8 mouse cellular contexts compared by ENCODE assay signal in the genomic region with DNA sequence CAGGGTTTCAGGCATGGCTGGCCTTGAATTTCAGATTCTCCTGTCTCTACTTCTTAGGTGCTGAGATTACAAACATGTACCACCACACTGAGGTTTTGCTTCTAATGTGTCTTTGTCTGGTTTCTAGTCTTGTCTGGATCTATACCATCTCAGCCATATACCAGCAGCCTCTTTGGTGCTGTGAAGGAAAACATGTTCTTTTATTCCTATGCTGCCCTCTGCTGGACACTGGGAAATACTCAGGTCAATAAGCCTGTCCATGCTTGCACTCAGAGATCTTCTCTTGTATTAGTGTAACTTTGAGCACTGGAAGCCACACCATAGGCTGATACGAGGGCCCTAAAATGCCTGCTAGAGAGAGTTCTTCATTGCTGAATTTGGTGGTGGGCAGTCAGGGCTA. TPM values are rescaled to one million over a fixed set of nuclear protein-coding genes. Genes with fewer than 3 reads are reported as not detected.
DNase-seq lines count a peak whose midpoint lies in the region; ATAC-seq and TF ChIP-seq lines count a peak whose summit lies in the region.
"Had no signal": no experiment of that assay in that cellular context is flagged by ENCODE, and none has a peak within 500 bp of the region (broad histone marks: within the 10 kb centered on the region; RNA-seq: fewer than 3 reads in every experiment).

No protein-coding gene starts in this region.

- intact Hi-C loops in heart, postnatal 14 days (cut with DNase I), result loop anchor here (5.0 to 10.0 kb wide), 2 partner anchors 83 to 254 kb away; no protein-coding TSS in a partner anchor
- intact Hi-C loops in left cerebral cortex, adult 2 months (cut with DNase I), result no loop called here

- H3K36me3 ChIP-seq in midbrain, embryonic 14.5 days (ENCODE audit: control insufficient read depth, insufficient read depth, low read length), result no peaks in the 10 kb centered on the region
- no peaks in the 10 kb centered on the region for H3K36me3 ChIP-seq in midbrain, embryonic 13.5 days
- H3K36me3 ChIP-seq: embryonic facial prominence, embryonic 13.5 days had no signal

- DNase-seq in midbrain, embryonic 14.5 days, result peak; percentile 69
- peak; percentile 35 to 83 for DNase-seq in adrenal gland, adult (ENCODE audit: inconsistent age in 2 of 2, low spot score in 1 of 2)
- peak; percentile 70 to 77 for DNase-seq in cerebellum, postnatal 10 days
- DNase-seq in heart, postnatal 14 days, result peak; percentile 34 to 62
- DNase-seq in left cerebral cortex, adult 2 months (ENCODE audit: extremely low spot score in 1 of 2, low spot score in 2 of 2), result peak; percentile 33 to 43
- DNase-seq in right cerebral cortex, adult 18-20 months, result peak; percentile 46

- H3K9ac ChIP-seq in midbrain, embryonic 14.5 days (replicated peaks; ENCODE audit: low read length), result no peak overlapping the region
- H3K9ac ChIP-seq in midbrain, embryonic 13.5 days (replicated peaks), result no peak overlapping the region
- H3K9ac ChIP-seq: embryonic facial prominence, embryonic 13.5 days had no signal

- WGBS in midbrain, embryonic 14.5 days, result 58% methylated on average over 1 of the region's 1 CpGs
- WGBS in midbrain, embryonic 13.5 days, result 45% methylated on average over 1 of the region's 1 CpGs

- no peaks in the 10 kb centered on the region for H3K4me1 ChIP-seq in midbrain, embryonic 14.5 days (ENCODE audit: control insufficient read depth, insufficient read depth, low read length)
- H3K4me1 ChIP-seq in midbrain, embryonic 13.5 days (replicated peaks), result no peaks in the 10 kb centered on the region
- H3K4me1 ChIP-seq: embryonic facial prominence, embryonic 13.5 days had no signal

- H3K27ac ChIP-seq in midbrain, embryonic 14.5 days (replicated peaks; ENCODE audit: low read depth, low read length), result no peak overlapping the region
- no peak overlapping the region for H3K27ac ChIP-seq in midbrain, embryonic 13.5 days
- H3K27ac ChIP-seq in left cerebral cortex, adult 2 months, result no peak overlapping the region
- H3K27ac ChIP-seq: embryonic facial prominence, embryonic 13.5 days had no signal

- H3K4me3 ChIP-seq in midbrain, embryonic 14.5 days (replicated peaks; ENCODE audit: low read depth, low read length), result no peak overlapping the region
- no peak overlapping the region for H3K4me3 ChIP-seq in midbrain, embryonic 13.5 days (replicated peaks)
- H3K4me3 ChIP-seq in left cerebral cortex, adult 2 months, result no peak overlapping the region
- H3K4me3 ChIP-seq: embryonic facial prominence, embryonic 13.5 days had no signal

- ATAC-seq in midbrain, embryonic 14.5 days (ENCODE audit: low FRiP score, low TSS enrichment), result no peak
- no peak for ATAC-seq in midbrain, embryonic 13.5 days

- no peak overlapping the region for H3K4me2 ChIP-seq in midbrain, embryonic 14.5 days (ENCODE audit: low read length)
- no peak overlapping the region for H3K4me2 ChIP-seq in midbrain, embryonic 13.5 days (replicated peaks)
- H3K4me2 ChIP-seq: embryonic facial prominence, embryonic 13.5 days had no signal

- TF ChIP-seq CTCF in left cerebral cortex, adult 2 months (IDR thresholded peaks at IDR 0.05), result peak; percentile 64

- H3K27me3 ChIP-seq in midbrain, embryonic 14.5 days (ENCODE audit: control insufficient read depth, insufficient read depth, low read length), result no peaks in the 10 kb centered on the region
- H3K27me3 ChIP-seq in midbrain, embryonic 13.5 days, result no peaks in the 10 kb centered on the region
- H3K27me3 ChIP-seq: embryonic facial prominence, embryonic 13.5 days had no signal

- no peaks in the 10 kb centered on the region for H3K9me3 ChIP-seq in midbrain, embryonic 14.5 days (ENCODE audit: control insufficient read depth, low read length)
- H3K9me3 ChIP-seq in midbrain, embryonic 13.5 days, result no peaks in the 10 kb centered on the region
- H3K9me3 ChIP-seq: embryonic facial prominence, embryonic 13.5 days had no signal

RNA-seq across cellular contexts. Expression of a gene that starts 9.6 kb away (rescaled TPM):
- polyA plus RNA-seq in midbrain, embryonic 14.5 days (2014; fragmentation: Nextera tagmentation; extraction: Ambion mirVana), result not detected in 2 replicates
- not detected in 2 replicates for polyA plus RNA-seq in midbrain, embryonic 13.5 days (2015; fragmentation: Nextera tagmentation; extraction: Ambion mirVana)
- total RNA-seq in heart, postnatal 14 days (2021), result not detected
- not detected for total RNA-seq in left cerebral cortex, adult 2 months (2021)
- polyA plus RNA-seq: embryonic facial prominence, embryonic 13.5 days had no signal

RNA-seq across cellular contexts. Expression of a gene that starts 56.9 kb away (rescaled TPM):
- 0.55 TPM in 1 of 2 replicates, not detected in the other for polyA plus RNA-seq in midbrain, embryonic 14.5 days (2014; fragmentation: Nextera tagmentation; extraction: Ambion mirVana)
- 0.19 and 0.34 TPM in 2 replicates for polyA plus RNA-seq in midbrain, embryonic 13.5 days (2015; fragmentation: Nextera tagmentation; extraction: Ambion mirVana)
- 10 to 100 TPM; 54.0 to 99.2 TPM for total RNA-seq in heart, postnatal 14 days (2021)
- not detected for total RNA-seq in left cerebral cortex, adult 2 months (2021)

Comparison
In these comparisons a context has a peak if more than half of its experiments do, and no peak if none do; other contexts are left out.
1. RNA of a gene that starts 56.9 kb away (total RNA-seq): 54.0 to 99.2 TPM in heart, postnatal 14 days; not detected in left cerebral cortex, adult 2 months; every median in the first group is over 10 times any median in the second.
2. Peak in every context shown above with its lines, with median percentiles within 50 percentile points of each other: DNase-seq.